Mouse (Mus musculus): ENCODE results near the gene Myo1f.

- TF ChIP-seq CTCF (IDR thresholded peaks at IDR 0.05; ENCODE audit: extremely low read depth, insufficient read length, insufficient replicate concordance, low read depth, low read length) (no peak), POLR2A (IDR thresholded peaks at IDR 0.05; ENCODE audit: low read depth, low read length) (no peak)
Observed at GRCm38 (mm10) chr17:33629487-33630125, 74.1 kb downstream of the Myo1f start.
